8 mouse cellular contexts compared by ENCODE assay signal in the genomic region with DNA sequence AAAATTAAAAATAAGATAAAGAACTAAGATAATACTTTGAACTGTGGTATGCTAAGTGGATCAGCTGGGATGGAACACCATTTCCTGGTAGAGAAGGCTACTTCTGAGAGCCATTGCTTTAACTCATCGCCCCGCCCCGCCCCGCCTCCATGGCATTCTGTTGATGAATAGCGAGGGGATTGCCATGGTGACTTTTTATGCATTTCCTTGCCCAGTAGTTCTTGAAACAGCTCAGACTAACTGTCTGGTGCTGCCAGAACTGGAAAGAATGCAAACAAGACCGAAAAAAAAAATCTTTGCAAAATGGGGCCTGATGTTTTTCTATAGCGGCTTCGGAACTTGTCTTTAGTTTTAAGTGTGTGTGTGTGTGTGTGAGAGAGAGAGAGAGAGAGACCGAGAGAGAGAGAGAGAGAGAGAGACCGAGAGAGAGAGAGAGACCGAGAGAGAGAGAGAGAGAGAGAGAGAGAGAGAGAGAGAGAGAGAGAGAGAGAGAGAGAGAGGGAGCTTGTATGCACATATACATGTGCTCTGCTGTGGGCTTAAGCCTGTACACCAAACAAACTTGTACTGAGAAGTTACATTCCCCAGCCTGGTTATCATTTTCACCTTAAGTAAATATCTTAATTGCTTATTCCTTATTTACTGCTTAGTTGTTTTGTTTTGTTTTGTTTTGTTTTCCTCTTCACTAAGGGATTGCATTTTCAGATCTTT. TPM values are rescaled to one million over a fixed set of nuclear protein-coding genes. Genes with fewer than 3 reads are reported as not detected.
DNase-seq lines count a peak whose midpoint lies in the region; ATAC-seq and TF ChIP-seq lines count a peak whose summit lies in the region.

No protein-coding gene starts in this region.

- no peaks in the 10 kb centered on the region for H3K27me3 ChIP-seq in hindbrain, embryonic 12.5 days
- no peaks in the 10 kb centered on the region for H3K27me3 ChIP-seq in lung, embryonic 15.5 days
- no peaks in the 10 kb centered on the region for H3K27me3 ChIP-seq in liver, postnatal 0 days (ENCODE audit: insufficient read depth, low read length)

- peaks cover 16% of the 10 kb centered on the region for H3K36me3 ChIP-seq in hindbrain, embryonic 12.5 days
- 0 out of 2 replicates have a peak, but pooled peaks cover 7% of the 10 kb centered on the region for H3K36me3 ChIP-seq in lung, embryonic 15.5 days
- H3K36me3 ChIP-seq in liver, postnatal 0 days (replicated peaks; ENCODE audit: insufficient read depth, low read length), result peaks cover 18% of the 10 kb centered on the region

- ATAC-seq in cerebellum, adult (ENCODE audit: insufficient number of reproducible peaks, low FRiP score, low TSS enrichment), result no peak
- peak; percentile 66; the same call in 1 of the 2 replicates for ATAC-seq in hindbrain, embryonic 12.5 days (ENCODE audit: low FRiP score)
- ATAC-seq in lung, embryonic 15.5 days (ENCODE audit: borderline replicate concordance, extremely low read depth, low FRiP score, low TSS enrichment), result peak; percentile 59; the same call in 1 of the 2 replicates
- ATAC-seq in liver, postnatal 0 days, result no peak

- 0 out of 2 replicates have a peak overlapping the region, but pooled peaks have one; percentile 22 for H3K4me2 ChIP-seq in hindbrain, embryonic 12.5 days (replicated peaks)
- H3K4me2 ChIP-seq in lung, embryonic 15.5 days, result no peak overlapping the region
- H3K4me2 ChIP-seq in liver, postnatal 0 days (ENCODE audit: low read depth, low read length), result no peak overlapping the region

- TF ChIP-seq EP300 in liver, postnatal 0 days (IDR thresholded peaks at IDR 0.05; ENCODE audit: low read depth), result no peak

- H3K4me1 ChIP-seq in hindbrain, embryonic 12.5 days, result no peaks in the 10 kb centered on the region
- H3K4me1 ChIP-seq in lung, embryonic 15.5 days, result no peaks in the 10 kb centered on the region; the same call in 1 of the 2 replicates
- no peaks in the 10 kb centered on the region for H3K4me1 ChIP-seq in liver, postnatal 0 days (ENCODE audit: insufficient read depth)

- H3K9me3 ChIP-seq in hindbrain, embryonic 12.5 days (replicated peaks), result peaks cover 6% of the 10 kb centered on the region; the same call in 1 of the 2 replicates
- H3K9me3 ChIP-seq in lung, embryonic 15.5 days, result no peaks in the 10 kb centered on the region
- peaks cover 3% of the 10 kb centered on the region; the same call in 1 of the 2 replicates for H3K9me3 ChIP-seq in liver, postnatal 0 days (ENCODE audit: low read length)

- DNase-seq in cerebellum, adult 9-11 months, result peak; percentile 18
- peak; percentile 73 for DNase-seq in ZHBTc4 (ENCODE audit: low read depth, low spot score)
- peak; percentile 28 for DNase-seq in yolk sac, embryonic 10.5 days (ENCODE audit: low spot score)
- DNase-seq in liver, postnatal 0 days, result no peak
- no peak for DNase-seq in retina, embryonic 14.5 days (ENCODE audit: low spot score)

- no peak overlapping the region for H3K9ac ChIP-seq in hindbrain, embryonic 12.5 days
- H3K9ac ChIP-seq in lung, embryonic 15.5 days, result no peak overlapping the region
- no peak overlapping the region for H3K9ac ChIP-seq in liver, postnatal 0 days (replicated peaks)

- peak overlapping the region; percentile 35; the same call in 1 of the 2 replicates for H3K27ac ChIP-seq in hindbrain, embryonic 12.5 days
- H3K27ac ChIP-seq in lung, embryonic 15.5 days, result no peak overlapping the region
- H3K27ac ChIP-seq in liver, postnatal 0 days (ENCODE audit: low read depth), result no peak overlapping the region

- WGBS in hindbrain, embryonic 12.5 days, result 32% methylated on average over 10 of the region's 11 CpGs
- 59% methylated on average over 9 of the region's 11 CpGs for WGBS in lung, embryonic 15.5 days
- WGBS in liver, postnatal 0 days (ENCODE audit: insufficient replicate concordance), result 71% methylated on average over 11 of the region's 11 CpGs

- TF ChIP-seq CTCF in liver, postnatal 0 days (IDR thresholded peaks at IDR 0.05; ENCODE audit: low read depth), result no peak

- H3K4me3 ChIP-seq in hindbrain, embryonic 12.5 days, result no peak overlapping the region
- H3K4me3 ChIP-seq in lung, embryonic 15.5 days, result no peak overlapping the region
- H3K4me3 ChIP-seq in liver, postnatal 0 days (ENCODE audit: low read depth, low read length), result no peak overlapping the region

RNA-seq across cellular contexts. Expression of gene Fgd6, which starts 51.7 kb away (rescaled TPM):
- 5.2 TPM in 2 replicates for polyA plus RNA-seq in hindbrain, embryonic 12.5 days (2016; fragmentation: Nextera tagmentation; extraction: Ambion mirVana)
- 3.1 and 3.2 TPM in 2 replicates for polyA plus RNA-seq in lung, embryonic 15.5 days (2015; fragmentation: Nextera tagmentation; extraction: Ambion mirVana)
- polyA plus RNA-seq in liver, postnatal 0 days (2015; fragmentation: Nextera tagmentation; extraction: Ambion mirVana), result 2.4 TPM in 2 replicates

RNA-seq across cellular contexts. Expression of gene Vezt, which starts 51.9 kb away (rescaled TPM):
- polyA plus RNA-seq in hindbrain, embryonic 12.5 days (2016; fragmentation: Nextera tagmentation; extraction: Ambion mirVana), result 58.1 and 69.1 TPM in 2 replicates
- polyA plus RNA-seq in lung, embryonic 15.5 days (2015; fragmentation: Nextera tagmentation; extraction: Ambion mirVana), result 27.8 TPM in 2 replicates
- polyA plus RNA-seq in liver, postnatal 0 days (2015; fragmentation: Nextera tagmentation; extraction: Ambion mirVana), result 8.6 TPM in 2 replicates

Comparison
In these comparisons a context has a peak if more than half of its experiments do, and no peak if none do; other contexts are left out.
1. DNase-seq: peak in cerebellum, adult 9-11 months (single experiment), ZHBTc4 (single experiment) and yolk sac, embryonic 10.5 days (single experiment); none in liver, postnatal 0 days (single experiment) and retina, embryonic 14.5 days (single experiment).
2. ATAC-seq: peak in hindbrain, embryonic 12.5 days (single experiment) and lung, embryonic 15.5 days (single experiment); none in cerebellum, adult (single experiment) and liver, postnatal 0 days (single experiment).